Mouse (Mus musculus): ENCODE data around the gene Tlr13.
"Not testable (repeated sequence)": the region's sequence is repeated elsewhere in the genome, so short reads cannot be mapped to it uniquely, and the experiment has no call there.

The Tlr13 gene

DNA sequence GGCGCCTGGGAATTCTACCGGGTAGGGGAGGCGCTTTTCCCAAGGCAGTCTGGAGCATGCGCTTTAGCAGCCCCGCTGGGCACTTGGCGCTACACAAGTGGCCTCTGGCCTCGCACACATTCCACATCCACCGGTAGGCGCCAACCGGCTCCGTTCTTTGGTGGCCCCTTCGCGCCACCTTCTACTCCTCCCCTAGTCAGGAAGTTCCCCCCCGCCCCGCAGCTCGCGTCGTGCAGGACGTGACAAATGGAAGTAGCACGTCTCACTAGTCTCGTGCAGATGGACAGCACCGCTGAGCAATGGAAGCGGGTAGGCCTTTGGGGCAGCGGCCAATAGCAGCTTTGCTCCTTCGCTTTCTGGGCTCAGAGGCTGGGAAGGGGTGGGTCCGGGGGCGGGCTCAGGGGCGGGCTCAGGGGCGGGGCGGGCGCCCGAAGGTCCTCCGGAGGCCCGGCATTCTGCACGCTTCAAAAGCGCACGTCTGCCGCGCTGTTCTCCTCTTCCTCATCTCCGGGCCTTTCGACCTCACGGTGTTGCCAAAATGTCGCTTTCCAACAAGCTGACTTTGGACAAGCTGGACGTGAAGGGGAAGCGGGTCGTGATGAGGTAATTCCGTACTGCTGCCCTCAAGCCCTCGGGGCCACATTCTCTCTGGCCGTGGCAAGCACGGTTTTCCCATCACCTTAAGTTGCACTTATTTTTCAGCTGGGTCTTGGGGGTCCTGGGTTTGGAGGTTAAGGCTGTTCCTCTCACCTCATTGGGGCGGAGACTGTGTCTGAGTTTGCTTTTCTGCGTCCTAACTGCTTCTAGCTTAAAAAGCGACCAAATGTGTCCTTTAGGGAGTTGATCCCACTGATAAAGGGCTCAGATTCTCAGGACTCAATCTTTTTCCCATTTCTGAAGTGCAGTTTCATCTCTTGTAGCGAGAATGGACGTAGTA lies 44.0 kb downstream of the Tlr13 start, which contains the start of gene Pgk1:
TSS of gene Pgk1 (plus strand) at position 388 of the 937 bp plus-strand sequence.
- peak; percentile 89 to 94 for DNase-seq (ENCODE audit: low spot score in 2 of 2)

DNA sequence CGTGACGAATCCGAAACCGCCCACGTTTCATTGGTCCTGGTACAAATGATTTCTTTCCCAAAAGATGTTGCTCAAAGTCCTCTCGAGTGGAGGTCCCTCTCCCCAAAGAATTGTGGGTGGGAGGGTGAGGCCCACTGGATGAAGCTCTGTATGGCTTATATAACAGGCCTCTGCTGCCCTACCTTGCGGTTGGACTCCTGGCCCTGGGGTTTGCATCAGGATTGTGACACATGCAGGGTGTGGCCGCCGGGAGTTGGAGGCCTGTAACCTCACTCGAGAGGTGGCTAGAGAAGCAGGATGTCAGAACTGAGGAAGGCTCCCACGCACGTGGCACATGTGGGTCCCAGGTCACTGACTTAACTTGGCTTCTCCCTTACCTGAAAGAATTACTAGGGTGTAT lies 44.7 kb downstream of the Tlr13 start:
- DNase-seq (ENCODE audit: low spot score in 2 of 2), result peak in 1 of 2 experiments; percentile 22

DNA sequence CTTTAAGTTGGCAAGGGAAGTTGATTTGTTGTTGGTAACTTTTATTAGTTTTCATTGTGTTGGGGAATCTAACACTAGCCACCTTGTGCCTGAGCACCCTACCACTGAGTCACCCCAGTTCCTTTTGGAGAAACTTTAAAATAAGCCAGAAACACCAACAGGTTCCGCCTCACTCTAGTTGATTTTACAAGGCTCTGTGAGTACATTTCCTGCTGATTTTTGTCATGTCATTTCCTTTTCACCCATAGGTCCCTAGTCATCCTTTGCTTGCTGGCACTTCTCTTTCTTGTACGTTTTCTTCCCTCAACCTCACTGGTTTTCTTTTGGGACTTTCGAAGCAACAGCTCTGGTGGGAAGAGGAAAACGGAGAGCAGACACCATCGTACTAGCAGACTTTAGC lies 46.4 kb downstream of the Tlr13 start:
- no peak for DNase-seq (ENCODE audit: low spot score in 2 of 2)

DNA sequence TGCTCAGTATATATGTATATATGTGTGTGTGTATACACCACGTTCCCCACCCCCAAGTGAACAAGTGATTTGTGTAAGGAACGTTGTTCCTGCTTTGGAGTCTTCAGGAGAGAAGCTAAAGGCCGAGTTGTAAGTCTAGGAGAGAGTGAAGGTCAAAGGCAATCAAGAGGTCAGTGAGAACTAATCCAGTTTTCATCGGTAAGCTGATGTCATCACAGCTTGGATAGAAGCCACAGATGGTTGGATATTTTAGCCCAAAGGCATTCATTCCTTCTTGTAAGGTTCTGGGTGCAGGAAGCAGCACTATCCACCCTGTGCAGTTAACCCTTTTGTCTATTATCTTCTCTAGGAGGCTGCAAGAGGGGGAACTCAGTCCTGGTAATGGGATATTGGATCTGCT lies 47.1 kb downstream of the Tlr13 start:
- no peak for DNase-seq (ENCODE audit: low spot score in 2 of 2)

DNA sequence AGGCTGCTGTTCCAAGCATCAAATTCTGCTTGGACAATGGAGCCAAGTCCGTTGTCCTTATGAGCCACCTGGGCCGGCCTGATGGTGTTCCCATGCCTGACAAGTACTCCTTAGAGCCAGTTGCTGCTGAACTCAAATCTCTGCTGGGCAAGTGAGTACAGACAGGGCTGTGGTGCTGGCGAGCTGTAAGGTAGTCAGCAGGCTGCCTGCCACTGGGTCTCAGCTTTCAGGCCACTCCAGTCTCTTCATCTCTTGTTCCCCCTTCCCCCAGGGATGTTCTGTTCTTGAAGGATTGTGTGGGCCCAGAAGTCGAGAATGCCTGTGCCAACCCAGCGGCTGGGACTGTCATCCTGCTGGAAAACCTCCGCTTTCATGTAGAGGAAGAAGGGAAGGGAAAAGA lies 51.4 kb downstream of the Tlr13 start:
- not testable (repeated sequence) for DNase-seq (ENCODE audit: low spot score in 2 of 2)

DNA sequence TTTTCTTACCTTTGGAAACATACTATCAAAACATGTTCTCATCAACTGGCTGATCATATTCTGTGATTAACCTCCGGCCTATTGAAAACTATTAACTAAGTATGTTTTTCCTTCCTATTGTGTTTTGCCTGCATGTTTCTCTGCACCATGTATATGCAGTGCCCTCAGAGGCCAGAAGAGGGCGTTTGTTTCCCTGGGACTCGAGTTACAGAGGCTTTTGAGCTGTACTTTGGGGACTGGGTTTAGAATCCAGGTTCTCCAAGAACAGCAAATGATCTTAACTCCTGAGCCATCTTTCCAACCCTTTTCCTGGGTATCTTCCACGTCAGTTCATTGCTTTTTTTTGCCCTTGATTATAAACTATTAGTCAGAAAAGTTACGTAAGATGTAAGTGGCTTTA lies 54.3 kb downstream of the Tlr13 start:
- DNase-seq (ENCODE audit: low spot score in 2 of 2), result no peak

DNA sequence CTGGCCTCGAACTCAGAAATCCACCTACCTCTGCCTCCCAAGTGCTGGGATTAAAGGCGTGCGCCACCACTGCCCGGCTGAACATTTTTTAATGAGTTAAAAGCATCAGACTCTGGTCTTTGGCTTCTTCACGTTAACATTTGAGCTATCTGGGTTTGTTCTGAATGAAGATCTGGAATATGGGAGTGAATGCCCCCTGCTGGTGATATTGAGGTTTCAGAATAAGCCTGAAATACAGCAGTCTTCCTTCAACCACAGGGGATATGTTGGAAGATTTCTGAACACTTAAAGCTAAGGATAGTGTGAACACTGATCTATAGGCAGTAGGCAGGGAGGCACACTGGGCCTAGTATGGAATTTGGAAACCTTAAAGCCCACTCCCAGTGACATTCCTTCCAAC lies 55.9 kb downstream of the Tlr13 start:
- no peak for DNase-seq (ENCODE audit: low spot score in 2 of 2)

DNA sequence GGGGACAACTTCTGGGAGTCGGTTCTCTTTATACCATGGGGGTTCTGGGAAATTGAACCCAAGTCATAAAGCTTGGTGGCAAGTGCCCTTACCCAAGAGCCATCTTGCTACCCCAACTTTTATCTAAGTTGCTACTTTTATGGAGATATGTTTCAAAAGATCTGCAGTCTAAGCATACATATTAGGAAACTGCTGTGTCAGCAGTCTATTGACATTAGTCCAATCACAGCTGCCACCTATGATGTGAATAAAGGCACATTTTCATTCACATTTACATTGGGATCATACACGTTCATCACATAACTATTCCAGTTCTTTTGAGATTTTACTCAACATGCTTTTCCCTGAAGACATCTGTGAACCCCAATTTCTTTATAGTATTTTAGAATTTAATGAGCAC lies 66.1 kb downstream of the Tlr13 start:
- DNase-seq (ENCODE audit: low spot score in 2 of 2), result no peak
